Mouse (Mus musculus) common myeloid progenitor, adult 5-6 weeks (primary cell): ENCODE measurements around the gene Mecr. TPM values are rescaled to one million over a fixed set of nuclear protein-coding genes. Genes with fewer than 3 reads are reported as not detected.

Source experiments
- ATAC-seq: replicated peaks from 2 replicates; pipeline ENCODE4 v1.8.0; 2016; ENCODE audit warnings: low read depth, mild to moderate bottlenecking, moderate TSS enrichment, inconsistent platforms; ENCODE audit not compliant: poor library complexity, severe bottlenecking
- total RNA-seq: library from RNA; stranded (forward); fragments of 200-1000, 187-1606 nt; gene quantifications from 2 replicates; pipeline ENCODE4 v1.2.3, GENCODE M21; 2017

The Mecr gene
- total RNA-seq, 1 experiment from 2014 or later, result 26.5 TPM

GRCm38 (mm10) chr4:131833971-131834609, 9.2 kb upstream of the Mecr start:
- no peak for ATAC-seq

GRCm38 (mm10) chr4:131836351-131836881, 6.9 kb upstream of the Mecr start:
- ATAC-seq, result peak; percentile 30; the same call in 1 of the 2 replicates

GRCm38 (mm10) chr4:131836891-131837491, 6.3 kb upstream of the Mecr start:
- ATAC-seq, result peak; percentile 21

GRCm38 (mm10) chr4:131837872-131838524, 5.3 kb upstream of the Mecr start, which contains the start of gene Ptpru:
TSS of gene Ptpru (minus strand) at chr4:131838288.
- peak; percentile 77 for ATAC-seq

- ATAC-seq, result no peak
These were observed 2.9 kb downstream of the Mecr start for GRCm38 (mm10) chr4:131845991-131846778.

- ATAC-seq, result no peak
These were observed 4.8 kb downstream of the Mecr start for GRCm38 (mm10) chr4:131848082-131848481.

- peak; percentile 40; the same call in 1 of the 2 replicates for ATAC-seq
These were observed 6.8 kb downstream of the Mecr start for GRCm38 (mm10) chr4:131849986-131850638.

- ATAC-seq, result peak; percentile 55
These were observed 11.7 kb downstream of the Mecr start for GRCm38 (mm10) chr4:131854950-131855349.

- peak; percentile 88 for ATAC-seq
These were observed 17.4 kb downstream of the Mecr start for GRCm38 (mm10) chr4:131860492-131861340.

GRCm38 (mm10) chr4:131861341-131861739, 18.1 kb downstream of the Mecr start:
- ATAC-seq, result peak; percentile 80

GRCm38 (mm10) chr4:131872672-131873292, 29.5 kb downstream of the Mecr start:
- no peak for ATAC-seq

- peak; percentile 90 for ATAC-seq
These were observed 30.3 kb downstream of the Mecr start, which contains the start of gene Srsf4 for GRCm38 (mm10) chr4:131873293-131874168. TSS of gene Srsf4 (plus strand) at chr4:131873617.

GRCm38 (mm10) chr4:131874169-131874536, 30.9 kb downstream of the Mecr start:
- peak; percentile 39 for ATAC-seq

GRCm38 (mm10) chr4:131874567-131874966, 31.3 kb downstream of the Mecr start:
- no peak for ATAC-seq

- ATAC-seq, result no peak
These were observed 32.0 kb downstream of the Mecr start for GRCm38 (mm10) chr4:131875242-131875641.

GRCm38 (mm10) chr4:131876836-131877235, 33.6 kb downstream of the Mecr start:
- ATAC-seq, result no peak

GRCm38 (mm10) chr4:131879692-131880091, 36.4 kb downstream of the Mecr start:
- no peak for ATAC-seq
